Mouse (Mus musculus): ENCODE measurements at regions not wholly inside any gene's neighbourhood (a gene's known extent, or its start where the extent isn't known, plus 50 kb on each side); places are given as distances from the start of the nearest gene placed in this dataset.

DNA sequence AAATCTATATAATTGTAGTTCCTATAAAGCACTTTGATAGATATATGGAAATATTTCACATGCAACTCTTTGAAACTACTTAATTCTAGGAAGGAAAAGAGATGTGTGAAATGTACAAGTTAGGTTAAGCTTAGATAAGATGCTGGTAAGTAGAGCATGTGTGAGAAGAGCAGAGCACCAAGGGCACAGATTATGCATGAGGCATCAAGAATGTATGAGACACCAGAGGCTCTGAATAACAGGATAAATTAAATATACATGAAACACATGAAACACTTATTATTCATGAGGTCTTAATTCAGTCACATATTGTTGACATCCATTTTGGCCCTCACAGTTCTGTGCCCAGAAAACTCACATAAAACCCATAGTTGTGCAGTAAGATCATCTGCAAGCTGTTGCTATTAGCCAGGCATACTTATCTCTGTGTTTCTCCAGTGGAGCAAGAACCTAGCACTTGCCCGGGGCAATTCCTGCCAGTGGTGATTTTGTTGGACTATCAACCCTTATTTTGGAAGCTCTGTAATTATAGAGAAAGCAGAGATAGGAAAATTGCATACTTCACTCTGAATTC is 556.1 kb downstream of the Plod2 start:
- DNase-seq (ENCODE audit: low read depth, low spot score) = no peak

- no peak for DNase-seq (ENCODE audit: low read depth, low spot score)
These were observed 588.5 kb downstream of the Plod2 start for GRCm38 (mm10) chr9:93130561-93130960.

DNA sequence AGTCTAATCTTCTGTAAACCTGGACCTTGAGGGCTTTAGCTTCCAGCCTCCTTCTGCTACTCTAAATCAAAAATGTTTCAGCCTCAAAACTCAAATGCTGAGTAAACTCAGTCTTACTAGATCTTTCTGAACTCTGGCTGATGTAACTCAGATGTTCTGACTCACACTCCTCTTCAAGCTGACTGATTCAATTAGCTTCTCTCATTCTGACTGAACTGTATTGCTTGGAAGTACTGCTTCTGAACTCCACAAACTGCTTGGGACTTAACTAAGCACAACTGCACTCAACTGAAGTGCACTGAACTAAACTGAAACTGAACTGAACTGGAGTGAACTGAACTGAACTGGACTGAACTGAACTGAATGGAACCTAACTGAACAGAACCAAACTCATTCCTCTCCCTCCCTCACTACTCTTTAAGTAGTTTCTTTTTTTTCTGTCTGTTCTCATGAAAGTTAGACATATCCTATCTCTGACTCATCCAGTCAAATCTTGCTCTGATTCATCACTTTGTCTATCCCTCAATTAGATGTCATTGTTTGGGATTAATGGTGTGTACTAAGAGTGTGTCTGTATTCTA is 589.7 kb downstream of the Plod2 start:
- DNase-seq (ENCODE audit: low read depth, low spot score) = no peak

GRCm38 (mm10) chr9:93136349-93136748 is 594.3 kb downstream of the Plod2 start:
- no peak for DNase-seq (ENCODE audit: low read depth, low spot score)

- DNase-seq (ENCODE audit: low read depth, low spot score) = no peak
These were observed 628.0 kb downstream of the Plod2 start for GRCm38 (mm10) chr9:93170071-93170470.

GRCm38 (mm10) chr9:93186638-93187037 is 644.6 kb downstream of the Plod2 start:
- no peak for DNase-seq (ENCODE audit: low read depth, low spot score)

DNA sequence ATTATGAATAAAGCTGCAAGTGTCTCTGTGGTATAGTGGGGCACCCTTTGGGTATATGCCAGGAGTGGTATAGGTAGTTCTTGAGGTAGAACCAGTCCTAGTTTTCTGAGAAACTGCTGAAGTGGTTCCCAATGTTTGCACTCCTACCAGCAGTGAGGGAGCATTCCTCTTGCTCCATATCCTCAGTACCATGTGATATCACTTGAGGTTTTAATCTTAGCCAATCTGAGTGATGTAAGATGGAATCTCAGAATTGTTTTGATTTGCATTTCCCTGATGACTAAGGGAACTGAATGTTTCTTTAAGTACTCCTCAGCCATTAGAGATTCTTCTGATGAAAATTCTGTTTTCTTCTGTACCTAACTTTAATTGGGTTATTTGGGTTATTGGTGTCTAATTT is 690.5 kb downstream of the Plod2 start:
- DNase-seq (ENCODE audit: low read depth, low spot score) = no peak

GRCm38 (mm10) chr9:93252146-93252545 is 710.1 kb downstream of the Plod2 start:
- DNase-seq (ENCODE audit: low read depth, low spot score) = no peak

DNA sequence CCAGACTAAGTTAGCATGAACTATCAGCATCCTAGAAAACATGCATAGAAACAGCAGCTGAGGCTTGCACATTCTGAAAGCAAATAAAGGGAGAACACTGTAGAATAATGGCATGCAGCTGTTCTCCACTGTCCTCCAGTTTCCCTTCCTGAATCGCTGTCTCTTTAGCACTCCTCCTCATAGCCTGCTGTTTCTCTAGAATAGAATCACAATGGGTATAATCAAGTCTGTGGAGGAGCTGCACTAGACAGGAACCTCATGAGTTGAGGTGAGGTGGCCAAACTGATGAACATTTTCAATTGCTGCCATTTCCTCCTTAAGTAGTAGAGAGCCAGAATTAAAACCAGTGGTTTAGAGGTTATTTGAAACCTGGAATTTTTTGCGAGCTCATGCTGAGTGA is 755.3 kb downstream of the Plod2 start:
- no peak for DNase-seq (ENCODE audit: low read depth, low spot score)

DNA sequence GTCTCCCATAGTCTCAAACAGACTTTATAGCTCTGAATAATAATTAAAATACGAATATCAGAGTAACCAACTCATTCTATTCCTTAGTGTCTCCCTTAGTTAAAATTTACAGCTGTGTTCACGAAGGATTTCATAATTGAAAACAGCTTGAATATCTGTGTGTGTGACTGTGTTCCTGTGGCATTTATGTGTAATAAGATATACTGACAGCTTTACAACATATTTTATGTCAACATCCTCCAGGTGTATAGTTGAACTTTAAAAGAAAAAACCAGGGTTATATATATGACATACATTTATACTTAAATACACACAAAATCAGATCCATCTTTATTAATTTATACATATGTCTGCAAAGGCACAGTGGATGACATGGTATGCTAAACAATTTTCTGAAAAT is 764.7 kb downstream of the Plod2 start:
- DNase-seq (ENCODE audit: low read depth, low spot score) = peak; percentile 2

DNA sequence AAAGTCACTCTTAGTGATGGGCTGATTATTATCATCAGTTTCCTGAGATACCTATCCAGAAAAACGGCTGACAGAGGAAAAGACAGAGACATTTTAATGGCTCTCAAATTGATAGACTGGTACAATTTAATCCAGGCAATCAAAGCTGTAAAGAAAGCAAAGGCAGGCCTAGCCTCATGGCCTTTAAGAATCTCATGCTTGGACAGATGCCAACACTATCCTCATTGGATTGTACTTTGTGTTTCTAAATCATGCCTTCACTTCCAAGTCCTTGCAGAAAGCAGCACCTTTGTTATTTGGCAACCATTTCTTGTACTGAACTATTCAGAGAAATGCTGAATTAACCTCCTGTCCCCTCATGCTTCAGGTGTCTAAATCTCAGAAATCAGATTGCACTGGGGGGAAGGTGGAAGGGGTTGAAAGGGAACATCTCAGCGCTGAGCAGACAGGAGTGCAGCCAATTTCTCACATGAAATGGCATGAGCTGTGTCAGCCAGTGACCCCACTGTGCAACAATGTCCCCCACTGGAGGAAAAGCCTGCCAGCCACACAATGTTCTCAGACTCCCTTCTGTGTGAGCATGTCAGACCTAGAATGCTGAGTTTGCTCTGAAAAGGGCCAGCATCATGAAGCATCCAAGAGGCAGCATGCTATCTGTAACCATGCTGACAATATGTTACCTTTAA is 787.1 kb downstream of the Plod2 start:
- DNase-seq (ENCODE audit: low read depth, low spot score) = no peak
